Mouse (Mus musculus): ENCODE data around the gene Slc25a10. TPM values are rescaled to one million over a fixed set of nuclear protein-coding genes. Genes with fewer than 3 reads are reported as not detected.

Gene Slc25a10
- total RNA-seq (2014; rRNA removed) (20.9 and 22.8 TPM in 2 replicates), polyA plus RNA-seq (2015; fragmentation: Nextera tagmentation; extraction: Ambion mirVana) (20.5 and 21.1 TPM in 2 replicates)

DNA sequence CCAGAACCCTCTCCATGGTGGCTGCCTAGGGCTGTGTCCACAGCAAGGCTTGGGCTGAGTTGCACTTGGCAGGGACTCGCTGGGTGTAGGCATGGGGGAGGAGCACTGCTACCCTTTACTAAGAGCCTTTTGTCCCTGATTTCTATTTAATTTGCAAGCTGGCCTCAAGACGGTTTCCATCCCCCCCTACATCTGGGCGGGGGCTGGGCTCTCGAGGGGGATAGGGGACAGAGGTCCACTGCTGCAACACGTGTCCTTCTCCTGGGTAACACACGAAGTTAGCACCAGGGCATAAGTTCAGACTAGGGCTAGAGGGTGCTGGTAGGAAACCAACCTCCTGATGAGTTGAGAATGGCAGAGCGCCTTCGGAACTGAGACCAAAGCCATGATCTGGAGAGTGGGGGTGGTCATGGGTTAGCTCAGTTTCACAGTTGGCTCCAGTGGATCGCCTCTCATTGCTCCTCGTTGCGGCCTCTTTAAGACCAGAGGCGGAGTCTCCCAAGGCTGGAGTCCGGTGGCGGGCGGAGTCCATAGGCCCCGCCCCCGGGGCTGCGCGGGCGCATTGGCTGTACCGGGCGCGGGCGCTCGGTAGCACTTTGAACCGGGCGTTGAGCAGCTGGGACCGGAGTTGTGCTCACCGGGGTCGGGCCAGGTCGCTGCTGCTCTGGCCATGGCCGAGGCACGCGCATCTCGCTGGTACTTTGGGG is at the start of gene Slc25a10:
Gene Slc25a10 (plus strand): TSS at position 524 of the 707 bp plus-strand sequence.
- no peak for TF ChIP-seq CTCF (IDR thresholded peaks at IDR 0.05; ENCODE audit: low read depth)
- DNase-seq = peak; percentile 84
- peak within 1 kb of the TSS; percentile 48 for H3K27ac ChIP-seq (ENCODE audit: low read depth, low read length)

DNA sequence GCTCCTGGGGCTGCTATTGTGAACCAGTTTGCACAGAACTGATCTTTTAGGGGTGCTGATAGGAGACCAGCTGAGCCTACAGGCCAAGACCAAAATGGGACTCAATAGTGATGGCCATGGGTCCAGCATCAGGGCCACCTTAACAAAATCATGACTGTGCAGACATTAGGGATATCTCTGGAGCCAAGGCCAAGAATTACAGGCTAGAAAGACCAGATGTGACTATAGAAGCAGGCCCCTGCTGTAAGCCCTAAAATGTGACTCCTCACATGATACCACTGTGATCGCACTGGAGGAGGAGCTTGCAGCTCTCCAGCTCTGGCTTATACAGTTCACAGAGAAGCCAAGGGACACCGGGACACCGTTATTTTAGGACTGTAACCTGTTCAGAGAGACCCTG is 49.3 kb upstream of the Slc25a10 start, which contains the start of gene Tspan10:
Gene Tspan10 (plus strand): TSS at position 301 of the 400 bp plus-strand sequence.
- H3K4me1 ChIP-seq (ENCODE audit: insufficient read depth) = no peaks in the 10 kb centered on the region
- H3K27me3 ChIP-seq (ENCODE audit: insufficient read depth, low read length) = no peaks in the 10 kb centered on the region
- DNase-seq (no peak), ATAC-seq (no peak)
- WGBS = 85% methylated on average over 3 of the region's 3 CpGs
- no peak within 1 kb of the TSS for H3K9ac ChIP-seq
- no peak within 1 kb of the TSS for H3K4me2 ChIP-seq (ENCODE audit: low read depth)
- no peaks in the 10 kb centered on the region for H3K36me3 ChIP-seq (ENCODE audit: insufficient read depth)
- no peaks in the 10 kb centered on the region for H3K9me3 ChIP-seq (ENCODE audit: low read length)
- TF ChIP-seq CTCF (IDR thresholded peaks at IDR 0.05; ENCODE audit: low read depth) = no peak
- no peak within 1 kb of the TSS for H3K4me3 ChIP-seq (ENCODE audit: low read depth, low read length)
- H3K27ac ChIP-seq (ENCODE audit: low read depth, low read length) = no peak within 1 kb of the TSS

More for the DNA sequence above, at the start of gene Slc25a10:
- Histone ChIP-seq H3K9me3 (ENCODE audit: low read length) (no peaks in the 10 kb centered on the region), H3K27me3 (ENCODE audit: insufficient read depth, low read length) (no peaks in the 10 kb centered on the region), H3K9ac (peak within 1 kb of the TSS; percentile 68), H3K4me3 (ENCODE audit: low read depth, low read length) (peak within 1 kb of the TSS; percentile 62), H3K36me3 (ENCODE audit: insufficient read depth) (peaks cover 52% of the 10 kb centered on the region), H3K4me2 (ENCODE audit: low read depth) (peak within 1 kb of the TSS; percentile 96), H3K4me1 (ENCODE audit: insufficient read depth) (peaks cover 17% of the 10 kb centered on the region)
- WGBS = 0% methylated on average over 35 of the region's 35 CpGs
- ATAC-seq = peak; percentile 85

DNA sequence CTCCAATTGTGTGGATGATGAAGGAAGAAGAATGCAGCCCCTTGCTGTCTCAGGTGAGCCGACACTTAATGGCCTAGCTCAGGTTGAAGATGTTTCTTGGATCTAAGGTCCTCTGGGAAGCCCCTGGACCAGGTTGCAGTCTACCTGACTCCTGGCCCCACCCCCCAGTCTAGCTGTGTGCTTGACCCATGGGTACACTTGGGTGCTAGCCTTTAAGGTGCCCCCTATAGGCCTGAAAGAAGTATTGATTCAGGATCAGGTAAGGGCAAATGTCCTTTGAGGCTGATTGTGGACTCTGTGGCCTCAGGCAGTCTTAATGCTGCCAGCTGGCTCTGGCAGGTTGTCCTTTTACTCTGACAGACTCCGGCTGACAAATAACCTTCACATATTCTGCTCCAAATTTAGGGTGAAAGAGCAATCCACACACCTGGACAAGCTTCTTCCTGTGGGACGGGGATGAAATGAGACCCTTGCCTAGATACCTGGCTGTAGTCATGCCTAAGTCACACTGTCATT is 48.8 kb upstream of the Slc25a10 start:
- H3K4me1 ChIP-seq (ENCODE audit: insufficient read depth) = no peaks in the 10 kb centered on the region
- no peak overlapping the region for H3K4me3 ChIP-seq (ENCODE audit: low read depth, low read length)
- no peak for DNase-seq
- no peaks in the 10 kb centered on the region for H3K27me3 ChIP-seq (ENCODE audit: insufficient read depth, low read length)
- 98% methylated on average over 3 of the region's 3 CpGs for WGBS
- TF ChIP-seq CTCF (IDR thresholded peaks at IDR 0.05; ENCODE audit: low read depth) = no peak
- H3K4me2 ChIP-seq (ENCODE audit: low read depth) = no peak overlapping the region
- no peaks in the 10 kb centered on the region for H3K9me3 ChIP-seq (ENCODE audit: low read length)
- H3K27ac ChIP-seq (ENCODE audit: low read depth, low read length) = no peak overlapping the region
- ATAC-seq = no peak
- no peak overlapping the region for H3K9ac ChIP-seq
- H3K36me3 ChIP-seq (ENCODE audit: insufficient read depth) = no peaks in the 10 kb centered on the region

DNA sequence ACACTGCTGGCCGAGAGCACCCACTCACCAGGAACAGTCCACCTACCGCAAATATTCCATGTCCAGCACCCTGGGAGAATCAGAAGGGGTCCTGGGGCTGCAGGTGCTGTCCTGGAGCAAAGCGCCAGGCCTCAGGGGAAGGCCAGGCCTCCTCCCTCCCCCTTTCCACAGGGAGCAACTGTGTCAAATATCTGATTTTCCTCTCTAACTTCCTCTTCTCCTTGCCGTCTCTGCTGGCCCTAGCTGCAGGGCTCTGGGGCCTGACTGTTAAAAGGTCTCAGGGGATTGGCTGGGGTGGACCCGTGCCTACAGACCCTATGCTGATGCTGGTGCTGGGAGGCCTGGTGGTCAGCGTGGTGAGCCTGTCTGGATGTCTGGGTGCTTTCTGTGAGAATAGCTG is 47.5 kb upstream of the Slc25a10 start:
- no peak for ATAC-seq
- no peaks in the 10 kb centered on the region for H3K27me3 ChIP-seq (ENCODE audit: insufficient read depth, low read length)
- no peak for TF ChIP-seq CTCF (IDR thresholded peaks at IDR 0.05; ENCODE audit: low read depth)

DNA sequence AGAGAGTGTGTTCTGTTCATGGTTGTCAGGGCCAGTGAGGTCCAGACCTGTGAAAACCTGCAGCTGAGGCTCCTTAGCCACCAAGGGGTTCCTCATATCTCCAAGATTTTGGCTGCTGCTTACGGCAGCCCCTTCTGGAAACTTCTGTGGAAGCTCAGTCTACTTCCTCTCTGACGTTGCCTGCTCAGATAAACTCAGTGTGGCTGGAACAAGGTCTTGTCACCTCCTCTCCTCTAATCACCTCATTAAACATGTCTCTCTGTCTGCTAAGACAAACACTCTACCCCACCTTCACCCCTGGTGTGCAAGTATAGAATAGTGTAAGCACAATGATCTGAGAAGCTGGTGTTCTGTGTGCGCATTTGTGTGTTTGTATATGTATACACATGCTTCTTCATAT is 46.2 kb upstream of the Slc25a10 start:
- Histone ChIP-seq H3K36me3 (ENCODE audit: insufficient read depth) (no peaks in the 10 kb centered on the region), H3K4me1 (ENCODE audit: insufficient read depth) (no peaks in the 10 kb centered on the region), H3K4me3 (ENCODE audit: low read depth, low read length) (no peak overlapping the region), H3K9me3 (ENCODE audit: low read length) (no peaks in the 10 kb centered on the region), H3K27me3 (ENCODE audit: insufficient read depth, low read length) (no peaks in the 10 kb centered on the region), H3K9ac (no peak overlapping the region), H3K4me2 (ENCODE audit: low read depth) (no peak overlapping the region), H3K27ac (ENCODE audit: low read depth, low read length) (no peak overlapping the region)
- ATAC-seq (no peak), DNase-seq (no peak)
- no peak for TF ChIP-seq CTCF (IDR thresholded peaks at IDR 0.05; ENCODE audit: low read depth)
- 77% methylated on average over 3 of the region's 3 CpGs for WGBS

More for the DNA sequence above, 47.5 kb upstream of the Slc25a10 start:
- H3K27ac ChIP-seq (ENCODE audit: low read depth, low read length) = no peak overlapping the region
- no peak overlapping the region for H3K4me3 ChIP-seq (ENCODE audit: low read depth, low read length)
- no peak for DNase-seq
- no peak overlapping the region for H3K4me2 ChIP-seq (ENCODE audit: low read depth)
- H3K36me3 ChIP-seq (ENCODE audit: insufficient read depth) = no peaks in the 10 kb centered on the region
- WGBS = 74% methylated on average over 6 of the region's 6 CpGs
- no peaks in the 10 kb centered on the region for H3K9me3 ChIP-seq (ENCODE audit: low read length)
- H3K4me1 ChIP-seq (ENCODE audit: insufficient read depth) = no peaks in the 10 kb centered on the region
- no peak overlapping the region for H3K9ac ChIP-seq

DNA sequence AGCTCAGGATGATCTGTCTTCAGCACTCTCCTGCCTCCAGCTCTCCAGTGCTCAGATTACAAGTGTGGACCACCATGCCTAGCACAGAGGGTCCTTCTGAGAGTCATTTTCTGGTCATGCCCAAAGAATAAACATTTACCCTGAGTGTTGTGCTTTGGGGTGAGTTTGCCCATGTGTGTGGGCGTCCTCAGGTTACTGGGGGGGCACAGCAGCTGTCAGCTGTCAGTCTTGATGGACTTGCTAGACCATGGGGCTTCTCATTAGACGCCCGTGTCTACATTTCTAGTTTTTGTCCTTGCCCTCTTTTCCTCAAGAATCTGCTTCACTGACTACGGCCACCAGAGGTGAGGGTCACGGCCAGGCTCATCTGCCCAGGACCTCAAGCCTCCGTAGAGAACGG is 44.5 kb upstream of the Slc25a10 start:
- Histone ChIP-seq H3K9ac (no peak overlapping the region), H3K36me3 (ENCODE audit: insufficient read depth) (no peaks in the 10 kb centered on the region), H3K4me2 (ENCODE audit: low read depth) (no peak overlapping the region), H3K4me1 (ENCODE audit: insufficient read depth) (no peaks in the 10 kb centered on the region), H3K4me3 (ENCODE audit: low read depth, low read length) (no peak overlapping the region), H3K27me3 (ENCODE audit: insufficient read depth, low read length) (no peaks in the 10 kb centered on the region), H3K9me3 (ENCODE audit: low read length) (no peaks in the 10 kb centered on the region), H3K27ac (ENCODE audit: low read depth, low read length) (no peak overlapping the region)
- DNase-seq (no peak), ATAC-seq (no peak)
- no peak for TF ChIP-seq CTCF (IDR thresholded peaks at IDR 0.05; ENCODE audit: low read depth)
- WGBS = 85% methylated on average over 7 of the region's 7 CpGs

DNA sequence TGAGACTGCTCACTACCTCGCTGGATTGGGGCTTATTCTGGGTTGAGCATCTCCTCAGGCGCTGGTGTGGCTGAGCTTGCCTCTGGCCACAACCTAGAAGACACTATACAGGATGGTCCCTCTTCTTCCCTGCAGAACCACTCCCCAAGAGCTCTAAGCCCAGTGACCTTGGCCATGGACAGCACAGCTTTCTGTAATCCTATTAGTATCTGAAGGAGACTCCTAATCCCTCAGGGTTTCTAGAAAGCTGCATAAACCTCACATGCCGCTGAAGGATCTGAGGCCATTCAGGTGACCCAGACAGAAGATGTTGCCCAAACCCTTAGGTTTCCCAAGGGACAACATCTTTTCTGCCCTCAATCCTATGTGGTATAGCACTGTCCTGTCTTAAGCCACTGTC is 39.4 kb upstream of the Slc25a10 start:
- Histone ChIP-seq H3K4me3 (ENCODE audit: low read depth, low read length) (no peak overlapping the region), H3K9ac (no peak overlapping the region), H3K4me2 (ENCODE audit: low read depth) (no peak overlapping the region), H3K4me1 (ENCODE audit: insufficient read depth) (no peaks in the 10 kb centered on the region), H3K27me3 (ENCODE audit: insufficient read depth, low read length) (no peaks in the 10 kb centered on the region), H3K27ac (ENCODE audit: low read depth, low read length) (no peak overlapping the region), H3K9me3 (ENCODE audit: low read length) (no peaks in the 10 kb centered on the region), H3K36me3 (ENCODE audit: insufficient read depth) (no peaks in the 10 kb centered on the region)
- no peak for TF ChIP-seq CTCF (IDR thresholded peaks at IDR 0.05; ENCODE audit: low read depth)
- no peak for DNase-seq
- 67% methylated on average over 3 of the region's 3 CpGs for WGBS
- ATAC-seq = no peak
